Mouse (Mus musculus): Measurements from ENCODE around the gene Csnk1g2. TPM values are rescaled to one million over a fixed set of nuclear protein-coding genes. Genes with fewer than 3 reads are reported as not detected.

Gene Csnk1g2
- polyA plus RNA-seq, 1 experiment from 2014 or later = 192 TPM

GRCm38 (mm10) chr10:80663485-80664196 lies 41.0 kb downstream of the Csnk1g2 start:
- H3K27me3 ChIP-seq (replicated peaks) = no peaks in the 10 kb centered on the region
- H3K4me1 ChIP-seq = peaks cover 21% of the 10 kb centered on the region
- H3K36me3 ChIP-seq = peaks cover 34% of the 10 kb centered on the region
- H3K9ac ChIP-seq = no peak overlapping the region
- no peak overlapping the region for H3K4me2 ChIP-seq (replicated peaks)
- no peak overlapping the region for H3K4me3 ChIP-seq
- WGBS = 56% methylated on average over 5 of the region's 5 CpGs
- no peak overlapping the region for H3K27ac ChIP-seq
- H3K9me3 ChIP-seq = no peaks in the 10 kb centered on the region
- ATAC-seq (ENCODE audit: low FRiP score, low read depth) = no peak

GRCm38 (mm10) chr10:80664197-80665015 lies 41.8 kb downstream of the Csnk1g2 start:
- peaks cover 21% of the 10 kb centered on the region for H3K4me1 ChIP-seq
- no peak overlapping the region for H3K27ac ChIP-seq
- ATAC-seq (ENCODE audit: low FRiP score, low read depth) = no peak
- no peaks in the 10 kb centered on the region for H3K9me3 ChIP-seq
- H3K27me3 ChIP-seq (replicated peaks) = no peaks in the 10 kb centered on the region
- H3K9ac ChIP-seq = no peak overlapping the region
- 47% methylated on average over 16 of the region's 16 CpGs for WGBS
- H3K4me3 ChIP-seq = no peak overlapping the region
- peaks cover 42% of the 10 kb centered on the region for H3K36me3 ChIP-seq
- peak overlapping the region; percentile 16; the same call in 1 of the 2 replicates for H3K4me2 ChIP-seq (replicated peaks)

DNA sequence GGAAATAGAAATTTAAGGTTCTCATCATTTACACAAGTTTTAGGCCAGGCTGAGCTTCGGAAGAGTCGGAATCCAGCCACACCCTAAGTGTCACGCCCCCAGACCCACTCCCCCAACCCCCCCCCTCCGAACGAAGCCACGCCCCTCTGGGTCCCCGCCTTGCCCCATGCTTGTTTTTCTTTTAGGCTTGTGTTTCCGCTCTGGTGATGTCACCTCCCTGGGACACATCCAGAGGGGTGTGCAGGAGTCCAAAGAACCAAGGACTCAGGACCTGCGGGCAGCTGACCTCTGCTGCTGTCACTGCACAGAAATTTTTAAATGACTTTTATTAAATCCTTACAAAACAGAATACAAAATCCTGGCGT lies 42.4 kb downstream of the Csnk1g2 start:
- no peak for ATAC-seq (ENCODE audit: low FRiP score, low read depth)
- Histone ChIP-seq H3K4me3 (no peak overlapping the region), H3K9me3 (no peaks in the 10 kb centered on the region), H3K4me1 (peaks cover 21% of the 10 kb centered on the region), H3K27me3 (replicated peaks) (no peaks in the 10 kb centered on the region), H3K36me3 (peaks cover 48% of the 10 kb centered on the region), H3K4me2 (replicated peaks) (peak overlapping the region; percentile 16; the same call in 1 of the 2 replicates), H3K9ac (no peak overlapping the region), H3K27ac (no peak overlapping the region)
- 18% methylated on average over 10 of the region's 10 CpGs for WGBS

DNA sequence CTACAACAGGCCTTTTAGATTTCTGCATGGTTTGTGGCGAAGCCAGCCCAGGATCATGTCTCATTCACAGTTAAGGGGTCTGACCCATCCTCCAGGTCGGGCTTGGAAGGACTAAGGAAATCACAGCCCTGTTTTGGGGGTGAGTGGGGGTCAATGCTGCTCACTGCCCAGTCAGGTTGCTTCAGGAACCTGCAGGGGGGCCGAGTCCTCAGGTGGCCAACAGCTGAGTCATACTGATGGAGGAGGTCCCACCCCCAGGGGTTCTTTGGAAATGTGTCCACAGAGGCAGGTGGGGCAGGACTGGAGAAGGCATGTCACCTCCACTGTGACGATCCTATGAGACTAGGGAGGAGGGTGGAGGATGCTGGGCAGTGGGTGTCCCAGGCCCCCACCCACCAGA lies 42.8 kb downstream of the Csnk1g2 start:
- ATAC-seq (ENCODE audit: low FRiP score, low read depth) = no peak
- H3K9me3 ChIP-seq = no peaks in the 10 kb centered on the region
- 66% methylated on average over 4 of the region's 4 CpGs for WGBS
- no peaks in the 10 kb centered on the region for H3K27me3 ChIP-seq (replicated peaks)
- H3K9ac ChIP-seq = no peak overlapping the region
- H3K4me1 ChIP-seq = peaks cover 21% of the 10 kb centered on the region
- H3K27ac ChIP-seq = 0 out of 2 replicates have a peak overlapping the region, but pooled peaks have one; percentile 10
- peak overlapping the region; percentile 16; the same call in 1 of the 2 replicates for H3K4me2 ChIP-seq (replicated peaks)
- no peak overlapping the region for H3K4me3 ChIP-seq
- H3K36me3 ChIP-seq = peaks cover 52% of the 10 kb centered on the region

GRCm38 (mm10) chr10:80665981-80666733 lies 43.5 kb downstream of the Csnk1g2 start:
- no peak for ATAC-seq (ENCODE audit: low FRiP score, low read depth)
- Histone ChIP-seq H3K4me1 (peaks cover 21% of the 10 kb centered on the region), H3K27me3 (replicated peaks) (no peaks in the 10 kb centered on the region), H3K27ac (no peak overlapping the region), H3K36me3 (peaks cover 58% of the 10 kb centered on the region), H3K9me3 (no peaks in the 10 kb centered on the region), H3K4me3 (no peak overlapping the region), H3K9ac (no peak overlapping the region), H3K4me2 (replicated peaks) (no peak overlapping the region)
- WGBS = 79% methylated on average over 10 of the region's 10 CpGs

GRCm38 (mm10) chr10:80666837-80667412 lies 44.3 kb downstream of the Csnk1g2 start:
- ATAC-seq (ENCODE audit: low FRiP score, low read depth) = no peak
- H3K9ac ChIP-seq = no peak overlapping the region
- peaks cover 23% of the 10 kb centered on the region for H3K4me1 ChIP-seq
- no peak overlapping the region for H3K4me3 ChIP-seq
- peaks cover 66% of the 10 kb centered on the region for H3K36me3 ChIP-seq
- no peaks in the 10 kb centered on the region for H3K9me3 ChIP-seq
- H3K4me2 ChIP-seq (replicated peaks) = no peak overlapping the region
- no peaks in the 10 kb centered on the region for H3K27me3 ChIP-seq (replicated peaks)
- no peak overlapping the region for H3K27ac ChIP-seq
- 85% methylated on average over 19 of the region's 19 CpGs for WGBS

DNA sequence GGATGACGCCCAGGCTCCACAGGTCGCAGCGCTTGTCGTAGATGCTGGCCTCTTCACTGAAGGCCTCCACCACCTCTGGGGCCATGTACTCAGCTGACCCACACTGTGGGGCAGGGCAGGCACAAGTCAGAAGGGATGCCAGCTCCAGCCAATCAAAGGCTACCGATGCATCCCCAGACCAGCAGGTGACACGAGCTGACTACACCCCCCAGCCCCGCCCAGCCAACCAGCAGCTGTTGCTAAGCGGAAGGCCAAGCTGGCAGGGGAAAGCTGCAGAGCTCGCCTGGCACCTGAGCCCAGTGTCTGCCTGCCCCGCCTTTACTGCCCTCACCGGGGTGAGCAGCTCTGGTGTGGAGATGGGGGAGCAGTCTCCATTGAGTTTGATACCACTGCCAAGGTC lies 46.0 kb downstream of the Csnk1g2 start:
- Histone ChIP-seq H3K4me1 (peaks cover 33% of the 10 kb centered on the region), H3K4me3 (no peak overlapping the region), H3K27ac (no peak overlapping the region), H3K9ac (no peak overlapping the region), H3K36me3 (peaks cover 75% of the 10 kb centered on the region), H3K9me3 (no peaks in the 10 kb centered on the region), H3K4me2 (replicated peaks) (no peak overlapping the region), H3K27me3 (replicated peaks) (no peaks in the 10 kb centered on the region)
- no peak for ATAC-seq (ENCODE audit: low FRiP score, low read depth)
- 85% methylated on average over 11 of the region's 11 CpGs for whole genome bisulfite sequencing

DNA sequence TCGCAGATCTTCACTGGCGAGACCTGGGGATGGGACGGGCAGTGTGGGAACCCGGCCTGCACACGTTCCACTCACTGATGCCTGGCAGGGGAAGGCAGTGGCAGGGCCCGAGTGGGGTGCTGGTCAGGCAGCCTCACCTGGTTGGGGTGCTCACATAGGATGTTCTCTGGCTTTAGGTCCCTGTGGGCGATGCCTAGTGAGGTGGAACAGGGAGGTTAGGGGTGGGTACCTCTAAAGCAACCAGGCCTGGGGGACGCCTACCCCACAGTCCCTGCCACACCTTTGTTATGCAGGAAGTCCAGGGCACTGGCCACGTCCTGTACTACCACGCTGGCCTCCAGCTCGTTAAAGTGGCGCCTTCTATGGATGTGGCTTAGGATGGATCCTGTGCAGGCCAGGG lies 46.4 kb downstream of the Csnk1g2 start:
- ATAC-seq (ENCODE audit: low FRiP score, low read depth) = no peak
- H3K4me1 ChIP-seq = peaks cover 36% of the 10 kb centered on the region
- H3K9ac ChIP-seq = no peak overlapping the region
- peaks cover 79% of the 10 kb centered on the region for H3K36me3 ChIP-seq
- H3K4me3 ChIP-seq = no peak overlapping the region
- WGBS = 89% methylated on average over 12 of the region's 12 CpGs
- H3K27me3 ChIP-seq (replicated peaks) = no peaks in the 10 kb centered on the region
- H3K9me3 ChIP-seq = no peaks in the 10 kb centered on the region
- H3K27ac ChIP-seq = no peak overlapping the region
- H3K4me2 ChIP-seq (replicated peaks) = no peak overlapping the region

DNA sequence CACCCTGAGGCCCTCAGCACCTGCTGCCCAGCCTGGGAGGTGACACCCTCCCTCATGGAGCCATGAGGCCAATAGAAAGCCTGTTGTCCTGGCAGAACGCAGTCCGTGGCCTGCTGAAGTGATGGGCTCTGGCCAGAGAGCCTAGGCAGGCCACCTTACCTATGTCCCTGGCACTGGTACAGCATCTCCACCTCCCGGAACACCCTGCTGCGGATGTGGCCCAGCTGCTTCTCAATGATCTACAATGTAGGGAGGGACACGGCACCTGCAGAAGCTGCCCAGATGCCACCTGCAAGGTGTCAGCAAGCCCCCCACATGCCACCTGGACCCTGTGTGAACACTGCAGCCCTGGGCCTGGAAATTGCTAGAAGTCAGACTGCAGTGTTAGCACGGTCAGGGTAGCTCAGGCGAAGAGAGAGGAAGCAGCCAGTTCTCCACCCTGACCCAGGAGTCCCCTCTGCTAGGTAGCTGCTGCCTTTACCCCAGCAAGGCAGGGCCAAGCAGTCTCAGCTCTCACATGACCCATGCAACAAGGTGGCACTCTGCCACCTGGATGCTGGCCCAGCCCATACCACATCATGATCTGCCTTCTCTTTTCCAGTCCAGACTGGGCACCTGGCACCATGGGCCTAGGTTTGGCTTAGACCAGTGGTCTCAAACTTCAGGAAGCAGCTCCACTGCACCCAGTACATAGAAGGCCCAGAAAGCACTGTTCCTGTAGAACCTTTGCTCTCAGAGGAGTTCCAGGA lies 47.3 kb downstream of the Csnk1g2 start:
- Histone ChIP-seq H3K27ac (no peak overlapping the region), H3K4me3 (no peak overlapping the region), H3K27me3 (replicated peaks) (no peaks in the 10 kb centered on the region), H3K4me2 (replicated peaks) (no peak overlapping the region), H3K9ac (no peak overlapping the region), H3K9me3 (no peaks in the 10 kb centered on the region), H3K36me3 (peaks cover 82% of the 10 kb centered on the region), H3K4me1 (peaks cover 40% of the 10 kb centered on the region)
- 94% methylated on average over 7 of the region's 7 CpGs for WGBS
- no peak for ATAC-seq (ENCODE audit: low FRiP score, low read depth)

- Histone ChIP-seq H3K4me1 (peaks cover 38% of the 10 kb centered on the region), H3K36me3 (peaks cover 78% of the 10 kb centered on the region)
- 86% methylated on average over 2 of the region's 2 CpGs for WGBS
These were observed 47.9 kb downstream of the Csnk1g2 start for GRCm38 (mm10) chr10:80670531-80670930.

GRCm38 (mm10) chr10:80671251-80671650 lies 48.6 kb downstream of the Csnk1g2 start:
- Histone ChIP-seq H3K4me1 (peaks cover 36% of the 10 kb centered on the region), H3K27ac (no peak overlapping the region), H3K27me3 (replicated peaks) (no peaks in the 10 kb centered on the region), H3K4me2 (replicated peaks) (no peak overlapping the region), H3K36me3 (peaks cover 71% of the 10 kb centered on the region), H3K9ac (0 out of 2 replicates have a peak overlapping the region, but pooled peaks have one; percentile 10), H3K4me3 (no peak overlapping the region), H3K9me3 (no peaks in the 10 kb centered on the region)
- WGBS = 97% methylated on average over 4 of the region's 4 CpGs
- ATAC-seq (ENCODE audit: low FRiP score, low read depth) = no peak

More at GRCm38 (mm10) chr10:80670531-80670930, 47.9 kb downstream of the Csnk1g2 start:
- H3K9me3 ChIP-seq = no peaks in the 10 kb centered on the region
- no peak overlapping the region for H3K4me3 ChIP-seq
- ATAC-seq (ENCODE audit: low FRiP score, low read depth) = no peak
- H3K27ac ChIP-seq = no peak overlapping the region
- H3K9ac ChIP-seq = no peak overlapping the region
- H3K4me2 ChIP-seq (replicated peaks) = no peak overlapping the region
- H3K27me3 ChIP-seq (replicated peaks) = no peaks in the 10 kb centered on the region
